Mouse (Mus musculus): ENCODE measurements around the gene Pctp. TPM values are rescaled to one million over a fixed set of nuclear protein-coding genes. Genes with fewer than 3 reads are reported as not detected.

Gene Pctp
- 1.8 and 2.7 TPM in 2 replicates for polyA plus RNA-seq (2012; rRNA removed; ENCODE audit: low replicate concordance)

GRCm38 (mm10) chr11:90002231-90002986 is at the start of gene Pctp:
Gene Pctp, minus strand, starts transcription at chr11:90002894.

GRCm38 (mm10) chr11:90029841-90030398 is 27.2 kb upstream of the Pctp start, which contains the start of gene Tmem100:
Gene Tmem100, plus strand, starts transcription at chr11:90030348.

Other genes starting within 250 kb of the Pctp start
- gene Ankfn1, start 225.2 kb downstream of the Pctp start, polyA plus RNA-seq (2012; rRNA removed; ENCODE audit: low replicate concordance), result 0.43 and 0.52 TPM in 2 replicates
- 7.2 and 12.6 TPM in 2 replicates for gene Tmem100, start 27.5 kb upstream of the Pctp start, polyA plus RNA-seq (2012; rRNA removed; ENCODE audit: low replicate concordance)
- 8.3 and 14.8 TPM in 2 replicates for gene Gm45716, start 184.8 kb upstream of the Pctp start, polyA plus RNA-seq (2012; rRNA removed; ENCODE audit: low replicate concordance)
- 233 and 296 TPM in 2 replicates for gene Mmd, start 246.6 kb upstream of the Pctp start, polyA plus RNA-seq (2012; rRNA removed; ENCODE audit: low replicate concordance)